Mouse (Mus musculus): Measurements from ENCODE around the gene Olfr533.
"Not testable (repeated sequence)": the region's sequence is repeated elsewhere in the genome, so short reads cannot be mapped to it uniquely, and the experiment has no call there.

Olfr533 gene

GRCm38 (mm10) chr7:140463070-140463469 is at the start of gene Olfr533:
Gene Olfr533, plus strand, starts transcription at chr7:140463370.
- not testable (repeated sequence) for DNase-seq (ENCODE audit: low spot score in 2 of 2)

GRCm38 (mm10) chr7:140421539-140421938 is 41.6 kb upstream of the Olfr533 start, which contains the start of gene Olfr532:
Gene Olfr532, minus strand, starts transcription at chr7:140421639.
- DNase-seq (ENCODE audit: low spot score in 2 of 2) = no peak

GRCm38 (mm10) chr7:140443141-140443540 is 20.0 kb upstream of the Olfr533 start:
- no peak for DNase-seq (ENCODE audit: low spot score in 2 of 2)

- DNase-seq (ENCODE audit: low spot score in 2 of 2) = no peak
Measured at GRCm38 (mm10) chr7:140477886-140478285, 14.7 kb downstream of the Olfr533 start.

GRCm38 (mm10) chr7:140478733-140479132 is 15.6 kb downstream of the Olfr533 start:
- DNase-seq (ENCODE audit: low spot score in 2 of 2) = no peak

- no peak for DNase-seq (ENCODE audit: low spot score in 2 of 2)
Measured at GRCm38 (mm10) chr7:140483916-140484315, 20.7 kb downstream of the Olfr533 start, which contains the start of gene Olfr535. Gene Olfr535, plus strand, starts transcription at chr7:140484216.

- no peak for DNase-seq (ENCODE audit: low spot score in 2 of 2)
Measured at GRCm38 (mm10) chr7:140488981-140489380, 25.8 kb downstream of the Olfr533 start.

- DNase-seq (ENCODE audit: low spot score in 2 of 2) = no peak
Measured at GRCm38 (mm10) chr7:140494231-140494630, 31.1 kb downstream of the Olfr533 start.

- no peak for DNase-seq (ENCODE audit: low spot score in 2 of 2)
Measured at GRCm38 (mm10) chr7:140494702-140495101, 31.5 kb downstream of the Olfr533 start.

- DNase-seq (ENCODE audit: low spot score in 2 of 2) = not testable (repeated sequence)
Measured at GRCm38 (mm10) chr7:140507346-140508021, 44.3 kb downstream of the Olfr533 start, which contains the start of gene Olfr536. Gene Olfr536, minus strand, starts transcription at chr7:140507396.

Data from natural killer cell, adult 2 months (primary cell).